Mouse (Mus musculus) forebrain, postnatal 0 days (tissue): ENCODE measurements around the gene Bsnd. TPM values are rescaled to one million over a fixed set of nuclear protein-coding genes. Genes with fewer than 3 reads are reported as not detected.

ENCODE experiments used
- ATAC-seq: fragments of 200-750 bp; cut with Nextera tagmentation; 2 replicates; pipeline ENCODE4 v1.8.0; 2017; ENCODE audit warnings: mild to moderate bottlenecking, moderate library complexity
- DNase-seq: peaks from one replicate; pipeline ENCODE4 v3.0.0-alpha.2; 2015
- H3K27ac ChIP-seq: fragments of 300-500 bp; sonication (generic); 2 replicates; pipeline ENCODE4 v1.5.1; 2014; ENCODE audit warnings: low read depth, mild to moderate bottlenecking, antibody characterized with exemption, low read length, moderate library complexity, mixed read lengths
- H3K27me3 ChIP-seq: fragments of 300-500 bp; sonication (generic); 2 replicates; pipeline ENCODE4 v1.6.1; 2014; ENCODE audit warnings: mild to moderate bottlenecking, low read length, mixed read lengths; ENCODE audit not compliant: insufficient read depth
- H3K36me3 ChIP-seq: fragments of 300-500 bp; sonication (generic); 2 replicates; pipeline ENCODE4 v1.6.1; 2014; ENCODE audit warnings: mild to moderate bottlenecking, moderate library complexity; ENCODE audit not compliant: insufficient read depth
- H3K4me1 ChIP-seq: fragments of 300-500 bp; sonication (generic); 2 replicates; pipeline ENCODE4 v1.6.1; 2014; ENCODE audit warnings: antibody characterized with exemption; ENCODE audit not compliant: insufficient read depth
- H3K4me2 ChIP-seq: fragments of 300-500 bp; sonication (generic); 2 replicates; pipeline ENCODE4 v1.6.1; 2014; ENCODE audit warnings: low read depth, mild to moderate bottlenecking, moderate library complexity
- H3K4me3 ChIP-seq: fragments of 300-500 bp; sonication (generic); 2 replicates; pipeline ENCODE4 v1.5.1; 2014; ENCODE audit warnings: low read depth, low read length, mixed read lengths
- H3K9ac ChIP-seq: fragments of 300-500 bp; sonication (generic); 2 replicates; pipeline ENCODE4 v1.6.1; 2014; ENCODE audit warnings: mild to moderate bottlenecking
- H3K9me3 ChIP-seq: fragments of 300-500 bp; sonication (generic); 2 replicates; pipeline ENCODE4 v1.6.1; 2016; ENCODE audit warnings: low read length
- CTCF ChIP-seq: sonication (generic); IDR thresholded peaks from 2 replicates; pipeline ENCODE4 v1.5.1; 2016; ENCODE audit warnings: antibody characterized with exemption, control low read depth, low read depth
- WGBS: fragments of 180-500 bp; shearing (Covaris S2); extraction: QIAGEN DNeasy Blood & Tissue Kit; methylation state at CpG from one replicate; pipeline ENCODE4 v1.1.7; 2014; 5-methylcytosine and 5-hydroxymethylcytosine counted together
- polyA plus RNA-seq: library from polyadenylated mRNA; unstranded; fragments of >200 nt; fragmentation: Nextera tagmentation; extraction: Ambion mirVana; gene quantifications from 2 replicates; pipeline ENCODE4 v1.2.1, GENCODE M21; 2015
- total RNA-seq: library from RNA; depleted of rRNA; stranded (reverse); fragments of >200 nt; gene quantifications from 2 replicates; pipeline ENCODE4 v1.2.3, GENCODE M21; 2014; rRNA removed

The Bsnd gene
- total RNA-seq: not detected in 2 replicates
- polyA plus RNA-seq: not detected in 2 replicates

DNA sequence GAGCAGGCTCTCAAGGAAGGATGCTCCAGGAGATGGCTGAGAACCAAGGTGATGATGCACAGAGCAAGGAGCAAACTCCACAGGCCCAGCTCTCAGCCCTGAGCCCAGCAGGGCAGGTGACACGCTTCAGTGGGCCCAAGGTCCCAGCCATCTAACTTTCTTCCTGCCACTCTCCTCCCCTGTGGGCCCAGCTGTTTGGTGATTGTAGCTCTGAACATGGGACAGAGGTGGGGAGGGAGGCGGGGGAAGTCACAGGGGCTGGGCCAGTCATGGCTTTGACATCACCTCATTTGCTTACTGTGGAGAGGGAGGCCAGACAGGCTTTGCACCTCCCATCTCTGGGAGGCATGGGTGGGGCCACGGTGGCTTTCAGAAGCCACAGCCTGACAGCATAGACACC, at the start of gene Bsnd:
Gene Bsnd (minus strand): TSS at position 168 of the 400 bp plus-strand sequence.
- H3K27me3 ChIP-seq: no peaks in the 10 kb centered on the region
- no peak for TF ChIP-seq CTCF
- ATAC-seq (no peak), DNase-seq (no peak)
- no peaks in the 10 kb centered on the region for H3K9me3 ChIP-seq
- H3K4me3 ChIP-seq: no peak within 1 kb of the TSS
- no peak within 1 kb of the TSS for H3K4me2 ChIP-seq
- no peaks in the 10 kb centered on the region for H3K4me1 ChIP-seq
- 57% methylated on average over 3 of the region's 3 CpGs for WGBS
- H3K9ac ChIP-seq: no peak within 1 kb of the TSS
- no peak within 1 kb of the TSS for H3K27ac ChIP-seq
- H3K36me3 ChIP-seq: no peaks in the 10 kb centered on the region

DNA sequence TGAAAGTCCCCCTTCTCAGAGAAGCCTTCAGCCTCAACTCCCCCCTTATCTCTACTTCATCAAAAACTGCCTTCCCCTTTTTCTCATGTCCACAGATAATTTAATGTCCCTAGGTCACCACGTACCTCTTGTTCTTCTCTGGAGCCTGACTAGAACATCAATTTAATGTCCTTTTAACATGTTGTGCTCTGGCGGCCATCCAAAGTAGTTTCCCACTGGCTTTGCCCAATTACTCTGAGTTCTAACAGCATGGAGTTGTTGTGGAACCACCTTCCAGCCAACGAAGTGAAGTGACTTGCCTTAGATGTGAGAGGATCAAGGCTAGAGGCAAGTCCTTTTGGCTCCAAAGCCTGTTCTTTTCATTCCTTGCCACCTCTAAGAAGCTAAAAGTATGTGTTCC, 49.4 kb upstream of the Bsnd start:
- H3K4me2 ChIP-seq: no peak overlapping the region
- no peaks in the 10 kb centered on the region for H3K27me3 ChIP-seq
- no peak for DNase-seq
- no peak for TF ChIP-seq CTCF
- no peak overlapping the region for H3K27ac ChIP-seq
- no peaks in the 10 kb centered on the region for H3K9me3 ChIP-seq
- H3K4me1 ChIP-seq: no peaks in the 10 kb centered on the region
- H3K4me3 ChIP-seq: no peak overlapping the region
- no peak for ATAC-seq
- WGBS: 41% methylated on average over 3 of the region's 3 CpGs
- no peak overlapping the region for H3K9ac ChIP-seq
- no peaks in the 10 kb centered on the region for H3K36me3 ChIP-seq

DNA sequence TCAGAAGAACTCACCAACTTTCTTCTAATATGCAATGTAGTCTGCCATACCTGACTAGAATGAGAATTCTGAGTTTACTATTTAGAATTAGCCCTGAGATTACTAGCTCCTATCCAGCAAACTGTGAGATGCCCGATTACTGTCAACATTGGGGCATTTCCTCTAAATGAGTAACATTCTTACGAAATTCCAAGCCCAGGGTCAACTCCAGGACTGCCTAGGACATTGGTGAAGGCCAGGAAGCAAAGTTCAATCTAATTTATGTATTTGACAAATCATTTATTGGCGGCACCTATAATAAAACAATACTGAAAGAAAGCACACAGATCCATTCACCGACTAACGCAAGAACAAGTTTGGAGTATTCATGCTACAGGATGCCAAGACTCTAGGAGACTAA, 47.7 kb upstream of the Bsnd start:
- Histone ChIP-seq H3K4me3 (no peak overlapping the region), H3K27me3 (no peaks in the 10 kb centered on the region), H3K36me3 (no peaks in the 10 kb centered on the region), H3K4me1 (no peaks in the 10 kb centered on the region), H3K9ac (no peak overlapping the region), H3K27ac (no peak overlapping the region), H3K9me3 (no peaks in the 10 kb centered on the region), H3K4me2 (no peak overlapping the region)
- 89% methylated on average over 5 of the region's 5 CpGs for WGBS
- no peak for DNase-seq
- no peak for ATAC-seq
- TF ChIP-seq CTCF: no peak

DNA sequence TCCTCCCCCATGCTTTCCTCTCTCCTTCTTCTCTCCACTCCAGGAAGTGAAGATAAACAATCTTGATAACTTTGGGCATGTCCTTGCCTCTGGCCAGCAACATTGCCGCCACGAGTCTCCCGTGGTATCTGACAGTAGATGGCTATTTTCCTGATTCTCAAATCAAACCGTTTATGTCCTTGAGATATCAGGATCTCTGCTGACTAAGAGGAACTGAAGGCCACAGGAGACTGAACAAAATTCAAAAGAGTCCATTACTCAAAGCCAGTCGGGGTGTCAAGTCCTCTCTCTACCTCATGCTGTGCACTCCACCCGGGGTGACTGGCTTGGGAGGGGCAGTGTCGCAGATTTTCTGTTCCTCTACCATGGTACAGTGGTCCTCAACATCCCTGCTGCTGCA, 42.2 kb upstream of the Bsnd start:
- no peaks in the 10 kb centered on the region for H3K9me3 ChIP-seq
- H3K27ac ChIP-seq: no peak overlapping the region
- no peaks in the 10 kb centered on the region for H3K4me1 ChIP-seq
- no peak overlapping the region for H3K9ac ChIP-seq
- 81% methylated on average over 7 of the region's 7 CpGs for WGBS
- no peaks in the 10 kb centered on the region for H3K36me3 ChIP-seq
- H3K4me2 ChIP-seq: no peak overlapping the region
- no peaks in the 10 kb centered on the region for H3K27me3 ChIP-seq
- ATAC-seq (no peak), DNase-seq (no peak)
- no peak for TF ChIP-seq CTCF
- no peak overlapping the region for H3K4me3 ChIP-seq

DNA sequence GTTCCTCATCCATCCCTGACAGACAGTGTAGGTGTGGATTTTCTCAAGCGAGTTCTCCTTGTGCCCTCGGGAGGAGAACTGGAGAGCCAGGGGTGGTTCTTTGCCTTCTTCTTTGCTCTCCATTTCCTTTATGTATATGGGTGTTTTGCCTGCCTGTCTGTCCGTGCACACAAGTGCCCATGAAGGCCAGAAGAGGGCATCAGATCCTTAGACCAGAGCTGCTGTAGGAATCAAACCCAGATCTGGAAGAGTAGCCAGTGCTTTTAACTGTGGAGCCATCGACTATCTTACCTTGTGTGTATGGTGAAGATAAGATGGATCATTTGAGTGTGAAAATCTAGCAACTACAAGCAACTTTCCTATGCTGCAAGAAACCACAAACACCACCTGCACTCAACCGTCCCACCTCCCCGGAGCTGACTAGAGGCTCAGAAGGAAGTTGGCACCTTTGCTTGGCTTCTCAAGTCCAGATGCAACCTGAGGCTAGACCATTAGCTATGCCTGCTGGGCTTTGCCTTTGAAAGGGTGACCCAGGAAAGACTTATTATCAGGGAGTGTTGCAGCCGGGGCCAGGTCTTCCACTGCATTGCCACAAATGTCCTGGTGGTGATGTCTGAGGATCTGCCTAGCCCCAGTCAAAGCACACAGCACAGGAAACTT, 41.5 kb upstream of the Bsnd start:
- TF ChIP-seq CTCF: peak; percentile 20; the same call in 1 of the 2 replicates

DNA sequence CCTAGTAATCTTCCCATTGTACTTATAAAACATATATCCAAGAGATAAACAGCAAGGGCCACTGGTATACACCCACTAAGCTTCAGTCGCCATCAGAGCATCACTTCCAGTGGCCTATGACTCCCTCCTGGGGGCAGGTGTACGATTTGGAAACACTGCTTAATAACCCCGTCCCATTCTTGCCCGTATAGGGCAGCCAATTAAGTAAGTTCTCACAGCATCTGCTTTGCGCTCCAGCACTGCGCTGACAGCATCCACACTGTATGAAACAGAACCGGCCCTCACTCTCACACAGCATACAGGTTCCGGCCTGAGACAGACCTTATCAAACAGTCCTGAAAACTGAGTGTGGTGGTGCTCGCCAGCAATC, 38.0 kb upstream of the Bsnd start:
- ATAC-seq: 0 out of 2 replicates have a peak, but pooled peaks have one; percentile 12
- H3K9ac ChIP-seq: no peak overlapping the region
- H3K27me3 ChIP-seq: no peaks in the 10 kb centered on the region
- H3K36me3 ChIP-seq: no peaks in the 10 kb centered on the region
- no peak overlapping the region for H3K4me2 ChIP-seq
- DNase-seq: no peak
- 63% methylated on average over 9 of the region's 9 CpGs for WGBS
- no peak overlapping the region for H3K4me3 ChIP-seq
- no peak for TF ChIP-seq CTCF
- no peaks in the 10 kb centered on the region for H3K4me1 ChIP-seq
- H3K27ac ChIP-seq: no peak overlapping the region
- H3K9me3 ChIP-seq: no peaks in the 10 kb centered on the region

More for the DNA sequence above, 41.5 kb upstream of the Bsnd start:
- Histone ChIP-seq H3K4me3 (no peak overlapping the region), H3K9ac (no peak overlapping the region), H3K27me3 (no peaks in the 10 kb centered on the region), H3K4me2 (no peak overlapping the region), H3K9me3 (no peaks in the 10 kb centered on the region), H3K27ac (no peak overlapping the region), H3K4me1 (no peaks in the 10 kb centered on the region), H3K36me3 (no peaks in the 10 kb centered on the region)
- no peak for DNase-seq
- no peak for ATAC-seq
- 69% methylated on average over 7 of the region's 7 CpGs for WGBS

DNA sequence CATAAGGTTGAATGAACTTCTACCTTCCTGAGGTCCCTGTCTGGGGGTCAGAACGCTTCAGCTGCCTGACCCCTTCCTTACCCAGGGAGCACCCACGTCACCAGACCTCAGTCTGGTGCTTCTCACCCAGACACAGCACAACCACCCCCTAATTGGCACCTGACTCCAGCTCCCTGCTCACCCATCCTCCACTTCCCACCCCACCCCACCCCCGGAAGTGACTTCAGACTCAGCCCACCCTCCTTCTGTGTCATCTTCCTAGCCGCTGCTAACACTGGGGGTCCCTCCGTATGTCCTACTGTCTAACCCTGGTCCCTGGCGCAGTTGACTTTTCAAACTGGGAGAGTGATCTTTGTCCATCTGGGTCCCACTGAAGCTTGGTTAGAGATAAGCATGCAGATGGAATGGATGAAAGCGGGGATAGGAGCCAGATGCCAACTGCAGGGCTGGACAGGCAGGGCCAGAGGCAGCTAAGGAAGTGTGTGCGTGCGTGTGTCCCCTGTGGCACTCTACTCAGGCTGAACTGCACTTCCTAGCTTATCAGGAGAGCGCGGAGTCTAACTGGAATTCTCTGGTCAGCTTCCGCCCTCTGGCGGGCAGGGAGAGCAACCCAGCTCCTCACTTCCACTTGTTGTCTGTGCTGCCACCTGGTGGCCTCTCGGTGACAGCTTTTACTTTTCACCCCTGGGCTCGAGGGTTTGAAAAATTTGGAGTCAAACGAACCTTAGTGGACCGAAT, 37.5 kb upstream of the Bsnd start:
- WGBS: 17% methylated on average over 17 of the region's 17 CpGs
- Histone ChIP-seq H3K4me3 (peak overlapping the region; percentile 24; the same call in 1 of the 2 replicates), H3K27ac (no peak overlapping the region), H3K4me1 (no peaks in the 10 kb centered on the region), H3K9ac (peak overlapping the region; percentile 28; the same call in 1 of the 2 replicates), H3K36me3 (no peaks in the 10 kb centered on the region), H3K4me2 (peak overlapping the region; percentile 49), H3K27me3 (no peaks in the 10 kb centered on the region), H3K9me3 (no peaks in the 10 kb centered on the region)
- DNase-seq (peak; percentile 95), ATAC-seq (peak; percentile 95)
- peak; percentile 100 for TF ChIP-seq CTCF
